Mouse (Mus musculus) pancreas, adult 10 weeks (tissue): ENCODE results near the gene Samd9l. TPM values are rescaled to one million over a fixed set of nuclear protein-coding genes. Genes with fewer than 3 reads are reported as not detected.

Experiments
- polyA plus RNA-seq: library from polyadenylated mRNA; stranded (reverse); fragments of 350-450 nt; fragmentation: Illumina TruSeq; extraction: RNeasy Lipid Tissue Mini Kit (QIAGEN cat#74804); gene quantifications from one replicate; pipeline ENCODE4 v1.2.3, GENCODE M21; 2015; ENCODE audit warnings: low read depth, low replicate concordance; ENCODE audit not compliant: insufficient read depth

Samd9l gene
- 8.9 TPM for polyA plus RNA-seq

DNA sequence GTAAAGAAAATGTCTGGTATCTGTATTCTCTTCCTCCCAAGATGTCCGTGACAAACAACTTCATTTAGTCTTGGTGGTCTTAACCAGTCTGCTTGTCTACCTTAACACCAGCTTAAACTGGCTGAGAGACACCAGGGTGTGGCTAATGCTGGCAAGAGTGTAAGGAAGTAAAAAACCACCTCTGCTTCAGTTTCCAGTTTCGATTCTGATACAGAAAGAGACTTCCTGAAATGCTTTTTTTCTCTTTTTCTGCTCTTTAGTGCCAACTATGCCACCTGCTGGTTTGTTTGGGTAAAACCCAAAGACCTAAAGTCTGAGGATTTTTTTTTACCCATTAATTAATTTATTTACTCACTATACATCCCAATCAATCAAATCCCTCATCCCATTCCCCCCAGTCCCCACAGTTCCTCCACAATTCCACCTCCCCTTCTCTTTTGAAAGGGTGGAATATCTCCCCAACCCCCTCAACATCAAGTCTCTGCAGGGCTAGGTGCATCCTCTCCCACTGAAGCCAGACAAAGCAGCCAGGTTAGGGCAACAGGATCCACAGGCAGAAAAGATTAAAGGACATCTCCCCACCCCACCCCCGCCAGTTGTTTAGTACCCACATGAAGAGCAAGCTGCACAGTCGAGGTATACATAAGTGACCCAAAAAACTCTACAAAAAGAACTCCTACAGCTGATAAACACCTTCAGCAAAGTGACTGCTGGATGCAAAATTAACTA is at the start of gene Samd9l:
Gene Samd9l, minus strand, starts transcription at position 233 of the 729 bp plus-strand sequence.

Other genes with a start within 250 kb of the Samd9l start
- 6.2 TPM for gene Hepacam2, start 98.7 kb upstream of the Samd9l start, polyA plus RNA-seq
- gene Vps50, start 98.8 kb upstream of the Samd9l start, polyA plus RNA-seq = 5.0 TPM